Mouse (Mus musculus): ENCODE measurements at regions not wholly inside any gene's neighbourhood (a gene's known extent, or its start where the extent isn't known, plus 50 kb on each side); places are given as distances from the start of the nearest gene placed in this dataset.

GRCm38 (mm10) chr13:29044655-29045054 lies 91.1 kb upstream of the Sox4 start:
- no peak for TF ChIP-seq POLR2AphosphoS2 (IDR thresholded peaks at IDR 0.05; ENCODE audit: insufficient read length, low read depth)
- TF ChIP-seq MAX (IDR thresholded peaks at IDR 0.05; ENCODE audit: low read depth), result no peak
- no peak for TF ChIP-seq CEBPB (IDR thresholded peaks at IDR 0.05; ENCODE audit: insufficient read depth, poor library complexity, severe bottlenecking)
- no peak for TF ChIP-seq POLR2A (IDR thresholded peaks at IDR 0.05; ENCODE audit: insufficient read length, low read depth)
- no peak for TF ChIP-seq MYOG (IDR thresholded peaks at IDR 0.05; ENCODE audit: control insufficient read depth in 1 of 3, insufficient read depth in 1 of 3, insufficient read length in 2 of 3, low read depth in 2 of 3)
- TF ChIP-seq SRF (IDR thresholded peaks at IDR 0.05; ENCODE audit: control insufficient read depth, insufficient read length, low read depth), result no peak
- no peak for TF ChIP-seq TCF3 (IDR thresholded peaks at IDR 0.05; ENCODE audit: insufficient read length, low read depth)
- TF ChIP-seq USF1 (IDR thresholded peaks at IDR 0.05; ENCODE audit: low read depth), result no peak
- no peak for TF ChIP-seq MYOD1 (IDR thresholded peaks at IDR 0.05; ENCODE audit: control insufficient read depth in 1 of 3, insufficient read length in 2 of 3, low read depth in 2 of 3)
